Mouse (Mus musculus) CH12.LX (cell line): ENCODE data around the gene Kcnma1. TPM values are rescaled to one million over a fixed set of nuclear protein-coding genes. Genes with fewer than 3 reads are reported as not detected.

Source experiments
- DNase-seq: peaks from one replicate; pipeline ENCODE4 v3.0.0-alpha.2; 2013; ENCODE audit errors: extremely low read depth
- H3K27ac ChIP-seq: 2 replicates; pipeline ENCODE4 v1.5.1; 2012; ENCODE audit warnings: low read depth, mild to moderate bottlenecking, control low read depth, moderate library complexity; ENCODE audit not compliant: insufficient read depth
- H3K27me3 ChIP-seq: replicated peaks from 2 replicates; pipeline ENCODE3; 2012; ENCODE audit warnings: inconsistent platforms
- H3K36me3 ChIP-seq, 2 experiments: replicated peaks in 1 of 2; 2 replicates each; pipeline versions ENCODE3 to v1.6.1; 2012; ENCODE audit warnings: inconsistent platforms in 1 of 2, low read length in 1 of 2, mild to moderate bottlenecking in 1 of 2, mixed read lengths in 1 of 2, moderate library complexity in 1 of 2; ENCODE audit not compliant: control insufficient read depth in 1 of 2, insufficient read depth in 1 of 2
- H3K4me1 ChIP-seq, 2 experiments: 2 replicates each; pipeline ENCODE4 v1.6.1; 2012; ENCODE audit warnings: inconsistent platforms in 1 of 2, moderate library complexity in 1 of 2; ENCODE audit not compliant: insufficient read depth in 2 of 2, control insufficient read depth in 1 of 2
- H3K4me2 ChIP-seq: 2 replicates; pipeline ENCODE4 v1.6.1; 2012; ENCODE audit warnings: low read depth, mild to moderate bottlenecking, control low read depth; ENCODE audit not compliant: poor library complexity, insufficient read depth, severe bottlenecking
- H3K4me3 ChIP-seq, 3 experiments: fragments of 150-350 bp in 1 of 3; sonication (generic) in 1 of 3; replicated peaks in 1 of 3; 2 replicates each; pipeline versions ENCODE3 to v1.5.1; 2011 to 2012; ENCODE audit warnings: low read depth in 2 of 3, low read length in 2 of 3, mild to moderate bottlenecking in 2 of 3, moderate library complexity in 2 of 3, control low read depth in 1 of 3, improper control_type of control experiment in 1 of 3, inconsistent platforms in 1 of 3, mixed read lengths in 1 of 3; ENCODE audit not compliant: poor library complexity in 1 of 3
- H3K79me2 ChIP-seq: replicated peaks from 2 replicates; pipeline ENCODE4 v1.6.1; 2012; ENCODE audit warnings: mild to moderate bottlenecking, moderate library complexity; ENCODE audit not compliant: control insufficient read depth, poor library complexity, insufficient read depth, severe bottlenecking; ENCODE audit errors: extremely low read depth
- H3K9ac ChIP-seq: 2 replicates; pipeline ENCODE4 v1.6.1; 2012; ENCODE audit warnings: low read depth, mild to moderate bottlenecking, control low read depth, moderate library complexity; ENCODE audit not compliant: insufficient read depth
- H3K9me3 ChIP-seq: replicated peaks from 2 replicates; pipeline ENCODE3; 2012; ENCODE audit warnings: low read length, inconsistent platforms, mixed read lengths
- CHD1 ChIP-seq: IDR thresholded peaks from 2 replicates; pipeline ENCODE4 v1.6.1; 2012; ENCODE audit warnings: low read depth, low read length, improper control_type of control experiment, inconsistent platforms
- CTCF ChIP-seq, 2 experiments: IDR thresholded peaks in 1 of 2; conservative IDR thresholded peaks in 1 of 2; 2 replicates each; pipeline ENCODE4 v1.5.1; 2011 to 2012; ENCODE audit warnings: low read depth in 2 of 2, low read length in 2 of 2, improper control_type of control experiment in 1 of 2, inconsistent platforms in 1 of 2, mild to moderate bottlenecking in 1 of 2, moderate library complexity in 1 of 2
- ELF1 ChIP-seq: IDR thresholded peaks from 2 replicates; pipeline ENCODE4 v1.6.1; 2014; ENCODE audit warnings: low read depth, mild to moderate bottlenecking, inconsistent platforms, low read length, improper control_type of control experiment
- IRF4 ChIP-seq: IDR thresholded peaks from 2 replicates; pipeline ENCODE4 v1.6.1; 2014; ENCODE audit warnings: low read depth, mild to moderate bottlenecking, inconsistent platforms, low read length, improper control_type of control experiment
- JUN ChIP-seq: IDR thresholded peaks from 2 replicates; pipeline ENCODE4 v1.6.1; 2011; ENCODE audit warnings: low read depth, mild to moderate bottlenecking, low read length, improper control_type of control experiment, moderate library complexity; ENCODE audit not compliant: insufficient read depth
- JUND ChIP-seq: conservative IDR thresholded peaks from 2 replicates; pipeline ENCODE4 v1.6.1; 2011; ENCODE audit warnings: low read depth, low read length, improper control_type of control experiment
- KAT2A ChIP-seq: IDR thresholded peaks from 2 replicates; pipeline ENCODE4 v1.6.1; 2012; ENCODE audit warnings: low read length, improper control_type of control experiment, inconsistent platforms; ENCODE audit not compliant: insufficient replicate concordance
- MAX ChIP-seq: IDR thresholded peaks from 2 replicates; pipeline ENCODE4 v1.6.1; 2011; ENCODE audit warnings: low read length, improper control_type of control experiment
- MEF2A ChIP-seq: IDR thresholded peaks from 2 replicates; pipeline ENCODE4 v1.6.1; 2014; ENCODE audit warnings: low read depth, mild to moderate bottlenecking, inconsistent platforms, low read length, improper control_type of control experiment, borderline replicate concordance
- MXI1 ChIP-seq: IDR thresholded peaks from 2 replicates; pipeline ENCODE4 v1.6.1; 2011; ENCODE audit warnings: mild to moderate bottlenecking, low read depth, low read length, improper control_type of control experiment
- POLR2A ChIP-seq: IDR thresholded peaks from 2 replicates; pipeline ENCODE4 v1.6.1; 2011; ENCODE audit warnings: low read depth, mild to moderate bottlenecking, improper control_type of control experiment, low read length
- POLR2AphosphoS2 ChIP-seq: IDR thresholded peaks from 2 replicates; pipeline ENCODE4 v1.6.1; 2011; ENCODE audit warnings: low read depth, low read length, improper control_type of control experiment
- SMC3 ChIP-seq: IDR thresholded peaks from 2 replicates; pipeline ENCODE4 v1.6.1; 2011; ENCODE audit warnings: low read depth, low read length, improper control_type of control experiment
- TBP ChIP-seq: conservative IDR thresholded peaks from 2 replicates; pipeline ENCODE4 v1.6.1; 2011; ENCODE audit warnings: low read depth, low read length, improper control_type of control experiment
- ZC3H11A ChIP-seq: IDR thresholded peaks from 2 replicates; pipeline ENCODE4 v1.6.1; 2012; ENCODE audit warnings: low read depth, mild to moderate bottlenecking, inconsistent platforms, low read length, improper control_type of control experiment
- ZKSCAN1 ChIP-seq: IDR thresholded peaks from 2 replicates; pipeline ENCODE4 v1.6.1; 2012; ENCODE audit warnings: low read depth, inconsistent platforms, low read length, improper control_type of control experiment, borderline replicate concordance
- ZNF384 ChIP-seq: IDR thresholded peaks from 2 replicates; pipeline ENCODE4 v1.6.1; 2012; ENCODE audit warnings: low read depth, low read length, improper control_type of control experiment, inconsistent platforms
- dilution Hi-C: fragments of 300-500 bp; cut with MboI; formaldehyde crosslinking; loops from 2 replicates; pipeline ENCODE4 v1.14.3; 2020; ENCODE audit warnings: low sequenced_read_pairs; ENCODE audit not compliant: extremely low pct_unique_long_range_greater_than_20kb, extremely low pct_ligation_motif_present
- in situ Hi-C: fragments of 300-500 bp; cut with MboI; formaldehyde crosslinking; loops from 3 replicates; pipeline ENCODE4 v1.14.3; 2019; ENCODE audit warnings: low sequenced_read_pairs, low pct_ligation_motif_present, low pct_unique_long_range_greater_than_20kb, mixed read lengths
- polyA plus RNA-seq: library from polyadenylated mRNA; unstranded; fragments of >175 nt; gene quantifications from 2 replicates; pipeline ENCODE4 v1.2.1, GENCODE M21; 2012; ENCODE audit warnings: low read depth; ENCODE audit not compliant: insufficient read length
- total RNA-seq, 2 experiments: library from RNA; depleted of rRNA; stranded (reverse); fragments of 300-350 nt in 1 of 2; fragments of >200 nt in 1 of 2; gene quantifications; 2 replicates each; pipeline ENCODE4 v1.2.3; 2012 to 2014

The Kcnma1 gene
- total and polyA plus RNA-seq, 3 experiments = 0.10 to 0.17 (median 0.12) TPM

GRCm38 (mm10) chr14:23451681-23452080, 562.6 kb downstream of the Kcnma1 start:
- dilution Hi-C loops = no loop called here
- no peak for DNase-seq
- in situ Hi-C loops = no loop called here
- TF ChIP-seq ZNF384 (no peak), SMC3 (no peak), ELF1 (no peak), IRF4 (no peak), MXI1 (no peak), TBP (no peak), CTCF (conservative IDR thresholded peaks at IDR 0.05 in 1 of 2, IDR thresholded peaks at IDR 0.05 in 1 of 2; ENCODE audit: low read depth in 2 of 2, low read length in 2 of 2) (no peak), POLR2A (no peak)
- TF ChIP-seq, all 38 proteins: peak for 0
- no peak overlapping the region for H3K27ac ChIP-seq
- no peaks in the 10 kb centered on the region for H3K36me3 ChIP-seq
- no peak overlapping the region for H3K9ac ChIP-seq
- H3K4me2 ChIP-seq = no peak overlapping the region
- H3K4me1 ChIP-seq = peaks cover 0 to under 1% of the 10 kb centered on the region in 2 experiments; a peak in 1 of 4 replicates
- no peak overlapping the region for H3K4me3 ChIP-seq
- no peaks in the 10 kb centered on the region for H3K79me2 ChIP-seq
- no peaks in the 10 kb centered on the region for H3K9me3 ChIP-seq
- H3K27me3 ChIP-seq = no peaks in the 10 kb centered on the region

GRCm38 (mm10) chr14:23437467-23437866, 576.8 kb downstream of the Kcnma1 start:
- Histone ChIP-seq H3K27me3 (no peaks in the 10 kb centered on the region), H3K4me1 (0 out of 4 replicates have a peak, but pooled peaks cover 0 to under 1% of the 10 kb centered on the region in 2 experiments), H3K9ac (no peak overlapping the region), H3K79me2 (no peaks in the 10 kb centered on the region), H3K36me3 (no peaks in the 10 kb centered on the region)
- in situ Hi-C loops = no loop called here
- no peak for TF ChIP-seq CHD1
- TF ChIP-seq ZNF384 = no peak
- no peak for TF ChIP-seq MAX
- TF ChIP-seq KAT2A = no peak
- TF ChIP-seq ZC3H11A = no peak
- no peak for TF ChIP-seq ZKSCAN1
- TF ChIP-seq, all 38 proteins: peak for 0
- Histone ChIP-seq H3K9me3 (no peaks in the 10 kb centered on the region), H3K4me2 (no peak overlapping the region), H3K4me3 (no peak overlapping the region), H3K27ac (no peak overlapping the region)
- no peak for DNase-seq
- dilution Hi-C loops = no loop called here

GRCm38 (mm10) chr14:23435861-23436260, 578.4 kb downstream of the Kcnma1 start:
- Histone ChIP-seq H3K27me3 (no peaks in the 10 kb centered on the region), H3K4me2 (no peak overlapping the region), H3K9me3 (no peaks in the 10 kb centered on the region), H3K27ac (no peak overlapping the region), H3K4me3 (no peak overlapping the region), H3K36me3 (no peaks in the 10 kb centered on the region), H3K9ac (no peak overlapping the region), H3K79me2 (no peaks in the 10 kb centered on the region), H3K4me1 (0 out of 4 replicates have a peak, but pooled peaks cover 0 to 2% of the 10 kb centered on the region in 2 experiments)
- TF ChIP-seq JUN (peak; percentile 21; the same call in 1 of the 2 replicates), MEF2A (no peak), POLR2AphosphoS2 (no peak), JUND (0 out of 2 replicates have a peak, but pooled peaks have one; percentile 18)
- in situ Hi-C loops (no loop called here), dilution Hi-C loops (no loop called here)
- no peak for DNase-seq
